Mouse (Mus musculus) induced T-regulatory cell, adult 2 months (primary cell): ENCODE data around the gene Gdap1l1.
"Not testable (repeated sequence)": the region's sequence is repeated elsewhere in the genome, so short reads cannot be mapped to it uniquely, and the experiment has no call there.

Source experiments
- DNase-seq: peaks from one replicate; pipeline ENCODE4 v3.0.0-alpha.2; 2012; ENCODE audit warnings: low read depth

Gene Gdap1l1

GRCm38 (mm10) chr2:163424597-163424996 is 13.7 kb upstream of the Gdap1l1 start, which contains the start of gene Oser1:
Gene Oser1, minus strand, starts transcription at chr2:163424697.
- DNase-seq: no peak

GRCm38 (mm10) chr2:163428346-163429011 is 9.8 kb upstream of the Gdap1l1 start:
- DNase-seq: no peak

- DNase-seq: no peak
Observed at GRCm38 (mm10) chr2:163431289-163431688, 7.0 kb upstream of the Gdap1l1 start.

DNA sequence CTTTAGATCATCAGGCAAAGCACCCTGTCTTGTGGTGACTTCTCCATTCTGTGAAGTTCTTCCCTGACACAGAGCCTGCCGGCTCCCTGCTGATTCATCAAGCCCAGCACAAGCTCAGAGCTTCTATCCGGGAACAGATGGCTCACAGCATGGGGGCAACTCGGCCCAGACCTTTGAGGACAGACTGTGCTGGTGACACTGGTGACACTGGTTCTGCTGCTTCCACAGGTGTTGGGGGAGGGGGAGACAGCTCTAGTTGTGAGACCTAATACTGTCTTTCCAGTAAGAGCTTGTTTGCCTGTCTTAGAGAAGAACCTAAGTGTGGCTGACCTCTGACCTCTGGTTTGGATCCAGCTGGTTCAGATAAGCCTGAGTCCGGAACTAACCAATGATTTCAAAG is 4.3 kb upstream of the Gdap1l1 start:
- DNase-seq: no peak

GRCm38 (mm10) chr2:163437800-163438199 is 476 bp upstream of the Gdap1l1 start:
- DNase-seq: no peak

- DNase-seq: no peak
Observed at GRCm38 (mm10) chr2:163438619-163439451, 559 bp downstream of the Gdap1l1 start.

DNA sequence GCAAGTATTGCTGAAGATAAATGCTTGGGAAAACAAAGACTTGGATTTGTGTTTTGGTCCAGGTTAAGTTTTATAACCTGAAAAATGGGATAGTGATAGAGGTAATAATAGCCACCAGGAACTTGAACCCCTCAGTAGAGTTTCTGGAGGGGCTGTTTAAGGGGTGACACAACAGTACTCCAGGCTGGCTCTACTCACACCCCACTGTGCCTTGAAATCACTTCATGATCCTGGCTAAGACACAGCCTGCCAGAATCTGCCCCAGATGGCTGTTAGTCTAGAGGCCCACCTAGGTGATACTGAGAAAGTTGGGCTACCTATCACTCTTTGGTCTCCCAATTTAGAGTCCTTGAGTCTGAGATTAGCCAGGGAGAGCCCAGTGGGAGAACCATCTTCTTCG is 1.2 kb downstream of the Gdap1l1 start:
- DNase-seq: no peak

GRCm38 (mm10) chr2:163443543-163443942 is 5.3 kb downstream of the Gdap1l1 start:
- DNase-seq: no peak

GRCm38 (mm10) chr2:163444017-163444416 is 5.7 kb downstream of the Gdap1l1 start:
- DNase-seq: no peak

- DNase-seq: no peak
Observed at GRCm38 (mm10) chr2:163447375-163447774, 9.1 kb downstream of the Gdap1l1 start.

DNA sequence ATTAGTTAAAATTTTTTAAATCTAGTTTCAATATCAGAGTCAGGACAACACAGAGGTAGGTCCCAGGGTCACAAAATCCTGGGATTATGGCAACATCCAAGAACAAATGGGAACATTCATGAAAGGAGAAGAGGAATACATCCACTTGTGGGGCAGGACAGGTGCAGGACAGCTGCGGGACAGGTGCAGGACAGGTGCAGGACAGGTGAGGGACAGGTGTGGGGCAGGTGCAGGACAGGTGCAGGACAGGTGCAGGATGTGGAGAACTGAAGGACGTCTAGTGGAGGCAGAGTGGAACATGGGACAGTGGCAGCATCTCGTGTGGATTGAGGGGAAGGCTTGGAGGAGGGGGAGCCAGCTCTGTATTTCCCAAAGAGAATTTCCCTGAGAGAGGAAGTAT is 11.0 kb downstream of the Gdap1l1 start:
- DNase-seq: no peak

- no peak for DNase-seq
Observed at GRCm38 (mm10) chr2:163450668-163451295, 12.5 kb downstream of the Gdap1l1 start.

DNA sequence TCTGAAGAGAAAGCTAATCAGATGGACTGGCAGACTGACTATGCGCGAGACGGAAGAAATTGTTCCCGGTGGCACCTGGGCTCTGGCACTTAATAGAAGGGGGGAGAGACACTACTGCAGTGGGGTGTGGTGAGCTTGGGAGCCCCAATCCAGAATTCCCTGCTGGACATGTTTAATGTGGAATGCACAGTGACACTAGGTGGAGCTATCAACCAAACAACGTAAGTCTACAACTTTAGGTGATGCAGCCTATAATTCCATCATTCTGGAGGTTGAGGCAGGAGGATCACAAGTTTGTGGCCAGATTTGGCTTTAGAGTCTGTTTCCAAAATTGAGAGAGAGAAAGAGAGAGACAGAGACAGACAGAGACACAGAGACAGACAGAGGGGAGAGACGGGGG is 14.5 kb downstream of the Gdap1l1 start:
- no peak for DNase-seq

- DNase-seq: no peak
Observed at GRCm38 (mm10) chr2:163453378-163453777, 15.1 kb downstream of the Gdap1l1 start.

DNA sequence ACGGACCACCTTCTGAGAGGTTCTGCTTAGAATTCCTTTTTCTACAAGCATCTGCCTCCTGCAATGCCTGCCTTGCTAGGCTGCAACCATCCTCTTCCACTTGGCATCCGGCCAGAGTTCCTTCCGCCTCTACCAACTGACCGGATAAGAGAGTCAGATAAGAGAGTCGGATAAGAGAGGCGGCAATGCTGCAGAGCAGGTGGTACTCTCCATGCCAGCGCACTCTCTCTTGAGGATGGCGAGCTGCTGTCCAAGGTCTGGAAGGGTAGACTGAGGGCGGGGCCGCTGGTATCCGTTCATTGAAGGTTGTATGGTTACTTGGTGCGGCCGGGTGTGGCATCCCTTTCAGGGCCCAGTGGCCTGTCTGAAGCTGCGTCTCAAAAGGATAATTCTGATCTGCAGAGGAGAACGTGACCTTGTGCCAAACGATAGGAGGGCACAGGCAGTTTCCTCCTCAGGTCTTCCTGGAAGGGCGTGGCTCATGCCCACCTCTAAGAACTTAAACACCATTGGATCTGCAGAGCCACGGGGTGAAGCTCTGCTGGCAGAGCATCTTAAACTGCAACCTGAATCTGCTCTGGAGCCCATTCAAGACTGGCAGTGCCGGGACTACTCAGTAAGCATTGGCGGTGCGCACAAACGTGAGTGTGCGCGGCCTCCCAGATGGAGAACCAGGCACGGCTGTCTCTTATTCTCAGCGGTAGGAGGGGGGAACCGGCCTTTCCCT is 20.4 kb downstream of the Gdap1l1 start:
- no peak for DNase-seq

DNA sequence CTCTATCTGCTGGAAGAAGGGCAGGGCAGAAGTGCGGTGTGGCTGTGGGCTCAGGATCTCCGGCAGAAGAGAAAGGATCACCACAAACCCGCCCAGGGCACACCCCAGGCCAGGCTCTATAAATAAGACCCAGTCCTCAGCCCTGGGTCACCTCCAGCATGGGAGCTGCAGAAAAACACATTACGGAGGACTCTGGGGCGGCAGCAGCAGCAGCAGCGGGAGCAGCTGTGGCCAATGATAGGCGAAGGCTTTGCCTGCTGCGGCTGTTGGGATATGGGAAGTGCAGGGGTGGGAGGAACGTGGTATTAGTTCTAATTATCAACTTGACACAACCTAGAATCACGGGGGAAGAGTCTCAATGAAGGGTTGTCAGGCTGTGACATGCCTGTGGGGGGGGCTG is 21.1 kb downstream of the Gdap1l1 start:
- DNase-seq: no peak

- no peak for DNase-seq
Observed at GRCm38 (mm10) chr2:163460622-163461021, 22.3 kb downstream of the Gdap1l1 start.

GRCm38 (mm10) chr2:163461307-163461706 is 23.0 kb downstream of the Gdap1l1 start:
- not testable (repeated sequence) for DNase-seq

DNA sequence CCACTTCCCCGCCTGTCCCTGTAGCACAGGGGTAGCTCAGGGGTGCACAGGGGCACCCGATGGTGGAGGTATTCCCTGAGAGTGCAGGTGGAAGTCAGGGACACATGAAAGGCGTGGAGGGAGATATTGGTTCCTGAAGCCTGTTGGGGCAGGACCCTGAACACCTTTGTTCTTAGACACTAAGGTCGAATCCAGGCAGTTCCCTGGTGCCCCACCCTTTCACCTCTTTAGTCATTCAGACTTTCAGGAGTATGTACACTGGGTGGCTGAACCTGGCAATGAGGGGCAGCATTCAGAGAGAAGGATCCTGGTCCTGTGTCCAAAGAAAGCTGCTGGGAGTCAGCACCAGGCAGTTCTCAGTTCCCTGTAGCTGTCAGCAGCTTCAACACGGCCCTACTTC is 24.1 kb downstream of the Gdap1l1 start:
- DNase-seq: no peak

- DNase-seq: no peak
Observed at GRCm38 (mm10) chr2:163462801-163463200, 24.5 kb downstream of the Gdap1l1 start.

- no peak for DNase-seq
Observed at GRCm38 (mm10) chr2:163463251-163463769, 25.0 kb downstream of the Gdap1l1 start.

DNA sequence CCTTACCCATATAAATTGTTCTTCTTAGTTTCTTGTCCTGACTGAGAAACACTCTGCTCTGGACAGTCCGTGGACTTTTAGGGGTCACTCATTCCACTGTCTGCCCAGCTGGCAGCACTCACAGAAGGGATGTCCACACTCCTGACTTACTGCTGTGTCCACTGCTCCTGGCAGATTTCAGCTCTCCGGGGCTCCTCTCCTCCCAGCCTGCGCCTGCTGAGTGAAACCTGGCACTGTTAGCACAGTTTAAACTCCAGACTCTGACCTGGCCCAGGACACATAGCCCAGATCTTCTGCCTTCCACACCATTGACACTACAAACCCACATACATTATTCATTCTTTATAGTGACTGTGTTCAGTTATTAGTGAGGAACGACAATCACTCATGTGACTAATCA is 25.7 kb downstream of the Gdap1l1 start:
- no peak for DNase-seq
